Mouse (Mus musculus) thymus, adult 2 months (tissue): ENCODE results near the gene Huwe1.

Source experiments
- CTCF ChIP-seq: fragments of 200-500 bp; IDR thresholded peaks from 2 replicates; pipeline ENCODE4 v1.5.1; 2012; ENCODE audit warnings: mild to moderate bottlenecking, control low read depth, low read length, moderate library complexity, borderline replicate concordance; ENCODE audit not compliant: control insufficient read depth, poor library complexity, insufficient read depth; ENCODE audit errors: extremely low read depth
- POLR2A ChIP-seq: fragments of 200-500 bp; IDR thresholded peaks from 2 replicates; pipeline ENCODE4 v1.6.1; 2012; ENCODE audit warnings: mild to moderate bottlenecking, low read length, control low read depth, moderate library complexity; ENCODE audit not compliant: control insufficient read depth, poor library complexity, insufficient read depth; ENCODE audit errors: extremely low read depth

GRCm38 (mm10) chrX:151804388-151804787 lies 3.8 kb downstream of the Huwe1 start:
- TF ChIP-seq CTCF (no peak), POLR2A (no peak)
